Mouse (Mus musculus) right cerebral cortex, adult 2 months (tissue): ENCODE data around the gene Gmds.

ENCODE experiments used
- DNase-seq, 2 experiments: peaks; one replicate each; pipeline ENCODE4 v3.0.0; 2021 to 2022; ENCODE audit warnings: low spot score in 2 of 2

Gene Gmds

DNA sequence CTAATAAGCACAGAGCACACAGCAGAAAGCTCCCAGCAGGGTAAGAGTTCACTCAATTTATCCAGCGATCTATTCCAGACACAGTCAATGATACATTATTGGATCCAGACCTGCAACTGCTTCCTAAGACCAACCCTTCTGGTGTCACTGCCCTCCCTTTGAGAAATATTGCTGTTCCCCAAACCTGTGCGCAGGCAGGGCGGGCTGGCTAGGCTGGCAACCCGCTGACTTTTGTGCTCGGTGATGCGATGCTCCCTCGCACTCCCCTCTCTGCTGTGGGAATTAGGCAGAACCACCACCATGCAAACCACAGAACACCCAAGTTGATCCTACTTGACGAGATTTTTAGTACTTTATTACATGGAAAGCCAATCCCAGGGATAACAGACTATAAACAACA, 304.4 kb downstream of the Gmds start:
- DNase-seq: no peak

DNA sequence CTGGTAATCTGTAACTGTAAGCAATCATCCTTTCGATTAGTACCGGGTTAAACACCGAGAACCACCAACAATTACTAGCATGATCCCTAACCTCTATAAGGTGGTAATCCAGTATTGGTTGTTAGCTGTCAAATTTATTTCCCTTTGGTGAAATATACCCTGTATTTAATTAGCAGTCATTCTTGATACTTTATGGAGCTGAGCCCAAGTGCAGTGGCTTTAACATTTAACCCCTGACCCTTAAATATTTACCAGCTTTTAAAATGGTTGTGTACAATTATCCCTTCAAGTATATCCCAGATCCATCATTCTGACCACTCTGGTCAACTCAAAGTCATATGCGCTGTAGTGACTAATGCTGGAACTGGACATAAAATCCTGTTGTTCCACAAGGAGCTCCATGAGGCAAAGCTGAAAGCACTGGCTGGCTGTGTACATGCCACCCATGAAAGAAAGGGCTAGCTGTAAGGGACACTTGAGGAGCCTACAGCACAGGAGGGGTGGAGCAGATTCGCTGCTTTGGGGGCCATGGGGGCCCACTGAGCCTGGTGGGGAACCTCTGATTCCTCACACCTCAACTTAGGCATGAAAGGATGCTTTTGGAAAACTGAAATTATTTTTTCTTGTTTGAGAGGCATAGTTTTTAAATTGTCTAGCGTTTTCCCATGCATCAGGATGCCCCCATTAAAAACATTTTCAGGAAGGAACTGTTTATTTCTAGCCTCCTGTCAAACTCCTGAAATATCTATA, 312.1 kb downstream of the Gmds start:
- DNase-seq: no peak

DNA sequence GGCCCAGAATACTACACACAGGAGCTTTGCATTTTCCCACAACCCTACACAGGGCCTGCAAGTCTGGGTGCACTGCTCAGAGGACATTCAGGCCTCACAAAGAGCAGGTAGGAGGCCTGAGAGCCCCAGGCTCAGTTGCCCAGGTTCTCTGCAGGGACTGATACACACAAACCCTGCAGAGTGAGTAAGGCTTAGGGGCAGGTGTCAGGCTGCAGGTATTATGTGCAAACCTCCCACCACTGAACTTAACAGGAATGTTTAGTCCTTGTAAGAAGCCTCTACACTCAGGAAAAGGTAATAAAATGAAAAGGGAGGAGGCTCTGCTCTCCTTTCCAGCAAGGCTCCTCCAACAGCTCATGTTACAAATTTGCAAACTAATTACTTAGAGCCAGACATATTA, 313.7 kb downstream of the Gmds start:
- DNase-seq: no peak

DNA sequence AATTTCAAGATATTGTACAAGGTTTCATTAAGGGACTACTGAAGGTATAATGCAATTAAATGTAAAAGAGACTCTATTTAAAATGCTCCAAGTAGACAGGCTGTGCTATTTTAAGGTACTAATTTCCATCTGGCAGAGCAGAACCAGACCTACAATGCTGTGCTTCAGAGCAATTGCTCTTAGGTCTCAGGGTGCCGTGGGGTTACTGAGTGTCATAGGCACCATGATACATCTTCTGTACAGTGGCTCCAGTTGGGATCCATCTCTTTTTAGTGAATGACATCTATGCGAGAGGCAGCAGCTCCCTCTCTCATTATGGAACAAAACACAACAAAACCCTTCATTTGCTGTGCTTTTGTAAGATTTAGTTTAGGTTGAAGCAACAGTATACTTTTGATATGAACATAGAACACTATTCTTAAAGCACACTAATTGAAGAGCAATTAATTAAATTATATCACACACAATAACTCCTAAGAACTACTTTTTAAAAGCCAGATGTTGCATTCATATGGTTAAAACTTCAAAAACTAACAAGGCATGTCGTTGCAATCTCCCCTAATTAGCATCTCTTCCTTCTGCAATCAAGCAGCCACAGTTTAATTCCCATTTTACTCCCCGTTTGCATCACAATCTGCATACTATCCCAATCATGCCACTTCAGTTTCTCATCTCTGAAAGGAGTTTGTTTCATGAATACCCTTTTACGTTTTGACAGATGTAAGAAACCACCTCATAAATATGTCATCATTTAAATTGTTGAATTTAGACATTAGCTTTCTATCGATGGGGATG, 317.9 kb downstream of the Gmds start:
- no peak for DNase-seq

DNA sequence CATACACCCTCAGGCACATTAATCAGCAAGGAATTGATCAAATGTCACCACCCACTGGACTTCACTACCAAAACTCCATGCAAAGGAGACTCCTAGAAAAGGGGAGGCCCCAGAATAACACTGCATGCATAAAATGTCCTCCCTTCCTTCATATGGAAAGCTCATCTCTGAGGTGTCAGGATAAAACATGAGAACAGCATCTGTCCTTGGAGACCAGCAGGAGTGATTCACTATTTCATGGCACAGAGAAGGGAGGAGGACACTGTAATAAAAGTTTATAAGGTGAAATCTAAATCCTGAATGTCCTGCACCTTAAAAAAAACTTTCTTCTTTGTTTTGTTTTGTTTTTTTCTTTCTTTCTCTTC, 319.3 kb downstream of the Gmds start:
- DNase-seq: no peak

DNA sequence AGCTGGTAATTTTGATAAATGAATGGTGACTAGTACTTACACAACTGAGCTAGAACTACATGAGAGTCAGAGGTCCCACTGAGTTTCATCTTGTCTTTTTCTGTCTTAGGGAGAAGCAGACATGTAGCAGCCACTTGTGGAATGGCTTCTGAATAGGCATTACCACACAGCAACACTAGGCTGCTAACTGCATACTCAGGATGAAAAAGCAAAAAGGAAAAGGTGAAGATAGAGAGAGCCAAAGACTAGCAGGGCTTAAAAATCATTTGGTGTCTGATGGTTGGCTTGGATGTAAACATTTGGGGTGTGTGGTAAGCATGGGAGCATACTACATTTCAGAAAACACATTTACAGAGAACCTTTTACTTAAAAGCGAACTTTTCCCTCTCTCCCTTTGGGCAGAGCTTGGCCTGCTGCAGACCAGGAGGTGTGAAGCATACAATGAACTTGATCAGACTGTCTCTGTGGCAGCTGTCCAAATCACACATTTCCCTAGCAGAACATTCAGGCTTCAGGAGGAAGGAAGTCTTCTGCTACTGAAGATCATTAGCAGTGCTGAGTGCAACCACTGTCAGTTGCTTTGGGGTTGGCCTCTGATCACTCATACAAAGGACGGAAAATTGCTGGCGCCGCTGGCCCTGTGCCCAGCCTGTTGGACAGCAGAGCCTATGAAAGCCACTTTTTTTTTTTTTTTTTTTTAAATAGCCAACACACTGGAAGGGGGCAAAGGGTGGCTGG, 319.9 kb downstream of the Gmds start:
- DNase-seq: peak; percentile 16 to 35

DNA sequence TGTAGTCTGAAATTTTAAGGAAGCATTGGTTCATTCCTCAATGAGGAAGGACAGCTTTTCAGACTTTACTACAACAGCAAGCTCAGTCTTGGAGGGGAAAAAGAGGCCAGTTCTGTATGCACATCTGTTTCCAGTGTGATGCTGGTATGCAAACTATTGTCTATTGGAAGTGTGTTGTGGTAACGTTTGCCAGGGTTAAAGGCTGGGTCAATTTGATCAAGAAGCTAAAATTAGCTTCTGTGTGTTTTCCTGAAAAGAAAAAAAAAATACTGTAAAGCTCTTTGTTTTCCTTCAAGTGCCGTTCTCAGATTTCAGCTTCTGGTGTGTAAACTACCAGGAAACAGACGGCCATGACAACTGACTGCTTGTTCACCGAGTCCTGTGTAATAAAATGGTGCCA, 329.7 kb downstream of the Gmds start:
- DNase-seq: no peak

DNA sequence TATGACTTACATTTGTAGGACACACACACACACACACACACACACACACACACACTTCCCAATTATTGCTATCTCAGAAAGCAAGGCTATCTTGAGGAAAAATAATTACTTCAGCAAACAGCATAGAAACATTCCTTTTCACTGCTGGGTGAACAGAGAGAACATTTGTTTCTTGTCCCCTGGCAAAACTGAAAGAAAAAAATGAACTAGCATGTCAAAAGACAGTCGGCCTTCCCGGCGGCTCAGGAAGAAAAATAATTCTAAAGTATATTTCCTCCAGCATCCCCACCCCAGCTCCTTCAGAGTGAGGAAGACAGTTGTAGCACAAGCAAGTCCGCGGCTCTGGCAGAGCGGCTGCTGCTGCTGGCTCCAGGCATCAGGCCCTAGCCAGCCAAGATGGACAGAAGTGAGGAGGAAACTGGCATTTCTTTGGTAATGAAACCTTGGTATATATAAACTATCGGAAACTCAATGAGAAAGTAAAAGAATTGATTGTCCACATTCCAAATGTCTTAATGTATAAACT, 330.4 kb downstream of the Gmds start:
- no peak for DNase-seq

DNA sequence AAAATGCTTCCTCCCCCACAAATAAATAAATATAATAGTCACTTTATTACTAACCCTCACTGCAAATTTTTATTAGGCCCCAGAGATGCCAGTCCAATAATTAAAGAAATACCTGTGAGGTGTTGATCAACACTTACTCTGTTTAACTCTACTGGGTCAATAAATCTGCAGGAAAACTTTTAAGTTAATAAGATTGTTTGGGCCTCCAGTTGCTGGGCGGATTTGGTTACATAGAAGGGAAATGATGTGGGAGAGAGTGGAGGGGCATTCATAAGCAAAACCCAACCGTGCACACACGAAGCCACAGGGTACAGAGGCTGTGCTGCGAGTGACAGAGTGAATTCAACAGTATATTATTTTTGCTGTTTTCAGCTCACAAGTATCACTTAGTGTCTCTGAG, 345.1 kb downstream of the Gmds start:
- no peak for DNase-seq

DNA sequence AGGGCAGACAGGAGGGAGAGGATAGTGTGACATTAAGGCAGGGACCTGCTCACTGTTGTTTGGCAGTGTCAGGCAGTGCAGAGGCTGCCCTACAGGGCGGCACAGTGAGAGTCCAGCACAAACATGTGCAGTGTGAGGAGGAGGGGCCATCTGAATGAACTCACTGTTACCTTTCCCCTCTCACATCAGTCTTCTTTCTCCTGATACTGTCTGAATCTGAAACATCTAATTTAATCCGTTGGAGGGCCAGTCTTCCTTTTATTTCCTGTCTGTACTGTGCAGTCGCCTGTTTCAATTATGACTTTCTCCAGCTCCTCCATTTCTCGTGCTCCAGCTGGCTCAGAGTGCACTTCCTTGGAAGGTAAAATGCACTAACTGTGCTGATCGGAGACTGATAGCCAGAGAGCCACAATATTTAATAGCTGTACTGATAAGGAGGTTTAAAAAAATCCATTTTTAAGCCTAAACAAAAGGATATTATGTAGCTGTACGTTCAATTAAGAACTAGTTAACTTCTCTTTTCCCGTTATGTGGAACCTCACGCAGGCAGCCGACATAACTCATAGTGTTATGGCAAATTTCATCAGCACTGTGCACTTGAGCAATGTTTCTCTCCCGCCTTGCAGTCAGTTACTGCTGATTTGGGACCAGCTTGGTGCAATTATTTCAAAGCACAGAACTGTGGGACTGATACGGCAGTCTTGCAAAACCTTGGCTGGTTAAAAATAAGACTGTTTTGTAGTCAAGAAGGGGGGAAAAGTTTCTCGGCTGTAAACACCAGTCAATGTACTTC, 345.9 kb downstream of the Gmds start:
- DNase-seq: no peak

DNA sequence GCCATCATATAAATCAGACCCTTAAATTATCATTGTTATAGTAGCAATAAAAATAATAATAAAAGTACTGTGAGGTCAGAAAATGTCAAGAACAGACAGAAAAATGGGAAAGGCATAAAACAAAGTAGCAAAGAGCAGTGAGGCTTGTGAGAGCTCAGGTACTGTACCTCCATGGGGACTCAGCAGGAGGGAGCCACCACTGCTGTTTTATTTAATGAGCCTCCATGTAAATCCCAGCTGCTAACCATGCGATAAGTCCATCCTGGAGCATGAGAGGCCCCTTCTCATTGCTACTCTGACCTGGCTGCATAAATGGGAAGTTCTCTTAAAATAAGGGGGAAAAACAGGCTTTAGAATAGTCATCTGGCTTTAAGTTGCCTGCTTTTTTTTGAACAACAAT, 357.3 kb downstream of the Gmds start:
- no peak for DNase-seq

DNA sequence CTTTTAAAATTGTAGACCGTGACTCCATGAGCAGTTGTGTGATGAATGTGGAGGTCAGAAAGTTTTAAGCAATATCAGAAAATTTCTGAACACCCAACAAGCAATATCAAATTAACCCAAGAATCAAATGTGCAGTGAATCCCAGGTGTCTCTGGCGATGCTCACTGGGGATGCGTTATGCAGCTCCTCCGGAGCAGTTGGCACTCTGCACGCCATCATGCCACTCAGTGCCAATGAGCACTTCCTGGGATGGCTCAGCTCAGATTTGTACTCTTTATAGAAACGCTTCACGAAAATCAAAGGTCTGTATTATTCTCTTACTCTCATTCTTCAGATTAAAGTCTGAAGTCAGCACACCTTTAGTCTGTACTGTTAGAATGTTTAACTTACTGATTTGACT, 360.4 kb downstream of the Gmds start:
- no peak for DNase-seq

DNA sequence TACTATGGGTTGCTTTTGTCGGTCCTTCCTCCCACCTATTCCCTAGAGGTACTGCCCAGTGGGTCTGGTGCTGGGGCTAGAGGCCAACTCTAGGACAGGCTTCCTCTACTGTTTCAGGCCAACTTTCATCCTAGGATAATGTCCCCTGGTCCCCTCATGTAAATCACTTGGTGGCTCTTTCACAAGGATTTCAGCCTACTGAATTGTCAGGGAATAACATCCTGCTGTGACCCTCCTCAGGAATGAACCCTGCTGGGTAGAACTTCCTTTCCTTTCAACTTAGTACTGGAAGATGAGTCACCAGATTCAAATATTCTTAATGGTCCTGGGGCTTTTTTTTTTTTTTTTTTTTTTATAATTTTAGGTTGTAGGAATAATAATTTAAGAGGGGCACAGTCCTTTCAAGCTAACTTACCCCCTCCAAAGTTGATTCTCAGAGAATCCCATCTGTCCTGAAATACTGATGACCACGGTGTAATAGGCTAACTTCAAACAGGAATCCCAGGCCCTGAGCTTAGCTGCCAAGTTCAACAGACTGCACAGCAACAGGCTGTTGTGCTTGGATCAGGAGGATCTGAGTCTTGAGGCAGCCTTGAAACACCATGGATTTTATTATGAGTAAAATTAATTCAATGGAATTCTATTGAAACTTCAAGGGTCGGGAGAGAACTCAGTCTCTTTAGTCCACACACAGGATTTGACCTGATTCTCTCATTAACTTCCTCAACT, 363.6 kb downstream of the Gmds start:
- no peak for DNase-seq

DNA sequence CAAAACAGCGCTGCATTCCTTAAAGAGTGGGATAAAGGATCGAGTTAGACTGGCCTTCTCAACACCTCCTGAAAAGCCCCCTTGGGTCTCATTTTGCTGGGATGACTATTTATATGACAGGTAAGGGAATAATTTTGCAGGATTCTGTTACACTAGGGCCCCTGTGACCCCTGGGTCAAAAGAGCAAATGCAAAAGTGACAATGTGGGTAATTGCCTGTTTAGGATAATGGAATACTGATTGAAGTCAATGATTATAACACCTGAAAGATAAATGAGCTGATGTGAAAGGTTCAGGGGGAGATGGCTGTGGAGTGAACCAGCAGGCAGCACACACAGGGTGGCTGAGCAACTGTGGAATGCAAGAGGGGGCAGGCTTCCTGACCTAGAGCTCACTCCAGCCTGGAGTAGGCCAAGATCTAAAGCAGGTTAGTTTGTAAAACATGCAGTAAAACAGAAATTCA, 367.5 kb downstream of the Gmds start:
- DNase-seq: no peak

DNA sequence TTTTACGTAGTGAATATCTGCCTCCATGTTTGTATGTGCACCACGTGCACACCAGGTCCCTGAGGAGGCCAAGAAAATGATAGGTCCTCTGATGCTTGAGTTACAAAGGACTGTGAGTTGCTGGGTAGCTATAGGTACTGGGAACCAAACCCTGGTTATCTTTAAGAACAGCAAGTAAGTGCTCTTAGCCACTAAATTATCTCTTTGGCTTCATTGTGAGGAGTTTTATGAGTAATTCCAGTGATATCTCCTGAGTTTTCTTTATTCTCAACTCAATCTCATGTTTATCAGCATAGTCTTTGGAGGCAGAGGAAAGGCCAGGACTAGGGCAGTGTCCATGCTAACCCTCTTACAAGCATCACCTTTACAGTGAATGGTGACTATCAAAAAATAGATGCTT, 370.3 kb downstream of the Gmds start:
- DNase-seq: no peak

DNA sequence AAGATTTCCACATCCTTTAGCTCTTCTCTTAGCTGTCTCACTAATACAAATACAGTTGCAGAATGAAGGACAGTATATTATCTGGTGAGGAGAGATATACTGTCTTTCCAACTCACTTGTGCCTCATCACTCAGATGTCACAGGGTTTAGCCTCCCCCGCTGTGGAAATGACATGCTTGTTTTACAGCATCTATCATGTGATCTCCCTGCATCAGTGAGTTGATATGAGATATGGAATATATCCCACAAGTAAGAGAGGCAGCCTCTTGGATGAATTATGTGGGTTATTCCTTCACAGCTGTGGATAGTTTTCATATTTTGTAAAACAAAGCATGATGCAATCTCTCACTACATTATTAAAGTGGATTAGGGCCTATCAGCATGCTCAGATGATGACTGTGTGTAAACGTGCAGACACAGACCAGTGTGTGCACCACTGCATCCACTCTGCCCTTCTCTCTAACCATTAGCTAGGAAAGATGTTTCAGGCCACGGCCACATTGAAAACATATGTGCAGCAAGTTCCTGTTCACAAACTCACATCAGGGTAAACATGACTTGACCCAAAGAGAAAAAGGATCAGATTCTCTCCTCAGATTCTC, 371.5 kb downstream of the Gmds start:
- no peak for DNase-seq

DNA sequence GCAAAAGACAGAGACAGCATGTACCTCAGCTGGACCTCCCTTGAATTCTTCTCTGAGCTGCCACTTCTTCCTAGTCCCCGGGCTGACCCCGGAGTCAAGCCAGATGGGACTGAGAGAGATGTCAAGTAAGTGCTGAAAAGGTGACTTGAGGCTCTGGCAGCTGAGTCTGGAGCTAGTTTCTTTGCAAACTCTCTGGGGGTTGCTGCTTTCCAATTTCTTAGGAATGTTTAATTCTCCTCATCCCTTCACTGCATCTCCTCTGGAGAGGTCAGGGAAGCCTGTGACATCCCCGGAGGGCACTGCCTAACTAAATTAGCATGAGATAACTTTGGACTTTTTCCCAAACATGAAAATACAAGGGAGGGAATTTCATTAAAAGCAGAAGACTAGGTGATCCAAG, 378.0 kb downstream of the Gmds start:
- DNase-seq: no peak

DNA sequence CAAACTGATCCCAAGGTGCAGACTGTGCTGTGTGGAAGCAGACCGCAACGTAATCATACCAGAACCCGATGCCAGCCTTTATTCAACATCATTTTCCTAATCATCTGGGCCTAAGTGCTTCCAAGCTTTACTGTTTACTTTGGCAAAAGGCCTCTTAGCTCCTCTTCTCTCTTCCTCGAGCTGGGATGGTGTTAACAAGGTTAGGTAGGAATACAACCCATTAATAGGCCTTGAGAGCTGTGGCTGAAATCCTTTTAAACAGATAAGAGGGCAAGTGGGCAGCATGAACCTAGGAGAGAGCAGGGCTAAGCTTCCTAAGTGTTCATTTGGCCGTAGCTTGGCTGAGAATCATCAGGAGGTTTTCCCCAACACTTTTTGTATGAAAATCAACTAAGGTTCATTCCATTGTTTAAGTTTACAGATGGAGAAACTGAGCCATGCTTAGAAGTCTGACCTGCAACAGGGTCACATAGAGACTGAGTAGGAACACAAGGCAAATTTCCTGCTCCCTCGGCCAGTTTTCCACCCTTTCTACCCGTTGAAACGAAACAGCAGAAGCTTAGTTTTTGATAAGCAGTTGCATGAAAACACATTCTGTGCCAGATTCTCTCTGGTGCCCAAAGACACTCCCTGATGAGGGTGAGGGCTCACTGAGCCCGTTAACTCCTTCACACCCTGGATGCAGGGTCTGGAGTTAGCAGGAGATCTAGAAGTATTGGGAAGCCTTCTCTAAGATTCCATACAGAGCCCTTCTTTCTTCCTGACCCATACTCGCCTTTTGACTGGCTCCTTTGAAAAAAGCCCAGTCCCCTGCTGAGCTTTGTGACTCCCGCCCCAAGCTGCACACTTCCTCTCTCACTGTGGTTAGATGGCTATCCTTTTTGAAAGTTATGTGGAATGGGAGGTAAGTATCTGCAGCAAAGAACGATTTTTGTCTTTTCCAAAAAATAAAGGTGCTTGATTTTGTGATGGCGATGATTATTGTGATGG, 379.9 kb downstream of the Gmds start:
- no peak for DNase-seq

DNA sequence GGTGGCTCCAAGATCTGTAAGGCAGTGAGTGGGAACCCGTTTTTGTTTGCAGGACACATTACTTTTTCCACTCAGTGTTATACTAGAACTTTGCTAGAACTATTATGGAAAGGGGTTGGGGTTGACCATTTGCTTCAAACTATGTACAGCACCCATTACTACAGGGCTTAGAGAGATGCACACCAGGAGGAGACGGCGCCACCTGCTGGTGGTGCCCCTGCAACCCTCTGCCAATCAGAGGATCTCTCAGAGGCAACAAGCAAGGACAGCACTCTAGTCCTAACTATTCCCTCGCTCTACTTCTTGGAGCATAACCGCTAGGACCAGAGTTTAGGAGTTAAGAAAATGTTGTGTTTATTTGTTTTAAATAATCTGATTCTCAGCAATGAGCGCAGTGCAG, 382.0 kb downstream of the Gmds start:
- DNase-seq: peak in 1 of 2 experiments; percentile 9
